Mouse (Mus musculus) kidney, postnatal 10 days (tissue): ENCODE data around the gene Tmem35b.
"Not testable (repeated sequence)": the region's sequence is repeated elsewhere in the genome, so short reads cannot be mapped to it uniquely, and the experiment has no call there.

Experiments
- DNase-seq: peaks from one replicate; pipeline ENCODE4 v3.0.0; 2021; ENCODE audit warnings: mixed read lengths

The Tmem35b gene

DNA sequence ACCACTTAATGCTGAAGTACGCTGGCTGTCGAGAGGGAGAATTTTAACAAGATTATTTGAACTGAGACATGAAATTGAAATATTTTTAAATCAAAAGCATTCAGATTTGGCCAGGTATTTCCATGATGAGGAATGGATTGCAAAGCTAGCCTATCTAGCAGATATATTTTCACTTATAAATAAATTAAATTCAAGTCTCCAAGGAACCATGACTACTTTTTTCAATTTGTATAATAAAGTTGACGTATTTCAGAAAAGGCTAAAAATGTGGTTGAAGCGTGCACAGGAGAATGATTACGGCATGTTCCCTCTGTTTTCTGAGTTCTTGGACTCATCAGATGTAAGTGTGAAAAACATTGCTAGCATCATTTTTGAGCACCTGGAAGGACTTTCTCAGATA lies at the start of gene Tmem35b:
Gene Tmem35b, plus strand, starts transcription at position 301 of the 400 bp plus-strand sequence.
- no peak for DNase-seq

DNA sequence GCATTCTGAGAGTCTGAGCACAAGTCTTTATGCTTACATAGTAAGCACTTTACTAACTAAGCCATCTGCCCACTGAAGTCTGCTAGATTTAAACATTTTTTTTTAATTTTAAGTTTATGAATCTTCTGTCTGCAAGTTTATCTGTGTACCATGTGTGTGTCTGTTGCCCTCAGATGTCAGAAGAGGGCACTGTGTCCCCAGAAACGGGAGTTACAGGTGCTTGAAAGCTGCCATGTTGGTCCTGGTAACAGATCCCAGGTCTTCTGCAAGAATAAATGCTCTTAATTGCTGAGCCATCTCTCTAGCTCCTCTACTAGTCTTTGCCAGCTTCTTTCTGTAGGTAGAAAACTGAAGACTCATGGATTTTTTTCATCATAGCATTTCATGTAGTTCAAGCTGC lies 48.6 kb upstream of the Tmem35b start:
- no peak for DNase-seq

DNA sequence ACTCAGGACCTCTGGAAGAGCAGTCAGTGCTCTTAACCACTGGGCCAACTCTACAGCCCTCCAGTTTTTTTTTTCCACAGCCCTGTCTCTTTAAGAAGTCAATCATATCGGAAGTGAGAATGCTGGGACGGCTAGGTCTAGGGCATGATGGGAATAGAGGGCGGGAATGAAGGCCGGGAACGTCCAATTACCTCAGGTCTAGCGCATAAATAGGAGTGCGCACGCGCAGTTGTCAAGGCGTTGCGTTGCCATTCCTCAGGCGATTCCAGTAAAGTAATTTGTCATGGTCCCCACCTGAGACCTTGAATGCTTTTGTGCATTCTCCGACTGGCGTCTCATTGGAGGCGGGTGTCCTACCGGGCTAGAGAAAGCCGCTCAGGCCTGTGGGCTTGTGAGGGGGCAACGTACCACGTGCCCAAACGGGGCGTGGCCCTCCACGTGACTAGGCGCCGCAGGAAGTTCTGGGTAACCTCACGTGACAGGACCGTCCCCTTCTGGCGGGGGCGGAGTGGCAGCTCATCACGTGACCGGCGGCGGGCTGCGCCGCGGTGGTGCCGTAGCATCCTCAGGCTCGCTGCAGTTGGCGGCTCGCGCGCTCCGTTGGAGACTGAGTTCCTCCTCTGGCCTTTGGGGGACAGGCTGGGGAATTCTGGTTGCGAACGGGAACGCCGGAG lies 46.5 kb upstream of the Tmem35b start, which contains the start of gene Zmym6:
Gene Zmym6, plus strand, starts transcription at position 509 of the 674 bp plus-strand sequence.
- peak; percentile 97 for DNase-seq

DNA sequence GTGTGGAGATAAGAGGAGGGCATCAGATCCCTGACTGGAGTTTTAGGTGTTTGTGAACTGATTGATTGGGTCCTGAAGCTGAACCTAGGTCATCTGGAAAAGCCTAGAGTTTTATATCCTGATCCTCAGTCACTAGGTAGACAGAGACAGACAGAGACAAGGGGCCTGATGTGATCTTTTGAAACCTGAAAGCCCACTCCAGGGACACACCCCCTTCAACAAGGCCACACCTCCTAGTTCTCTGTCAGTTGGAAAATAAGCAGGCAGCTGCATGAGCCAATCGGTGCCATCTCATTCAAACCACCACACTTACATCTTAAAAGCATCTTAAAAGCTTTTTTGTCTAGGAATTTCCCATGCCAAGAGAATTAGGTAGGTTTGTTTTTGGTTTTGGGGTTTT lies 42.7 kb upstream of the Tmem35b start:
- DNase-seq: no peak

DNA sequence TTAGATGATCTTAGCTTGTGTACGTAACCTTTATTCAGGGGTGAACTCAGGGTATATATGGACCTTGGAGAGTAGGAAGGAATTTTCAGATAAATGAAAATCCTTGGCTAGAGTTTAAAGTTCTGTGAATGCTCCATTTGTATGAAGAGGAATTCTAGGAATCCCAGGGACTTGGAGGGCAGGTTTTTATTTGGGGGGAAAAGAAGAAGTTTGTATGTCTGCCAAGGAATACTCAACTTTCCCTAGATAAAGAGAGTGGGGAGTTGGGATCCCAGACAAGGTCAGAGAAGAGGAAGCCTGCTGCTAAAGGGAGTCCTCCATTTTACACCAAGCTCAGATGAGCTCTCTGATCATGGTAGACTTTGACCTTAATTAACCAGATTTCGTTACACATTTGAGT lies 40.4 kb upstream of the Tmem35b start:
- no peak for DNase-seq

DNA sequence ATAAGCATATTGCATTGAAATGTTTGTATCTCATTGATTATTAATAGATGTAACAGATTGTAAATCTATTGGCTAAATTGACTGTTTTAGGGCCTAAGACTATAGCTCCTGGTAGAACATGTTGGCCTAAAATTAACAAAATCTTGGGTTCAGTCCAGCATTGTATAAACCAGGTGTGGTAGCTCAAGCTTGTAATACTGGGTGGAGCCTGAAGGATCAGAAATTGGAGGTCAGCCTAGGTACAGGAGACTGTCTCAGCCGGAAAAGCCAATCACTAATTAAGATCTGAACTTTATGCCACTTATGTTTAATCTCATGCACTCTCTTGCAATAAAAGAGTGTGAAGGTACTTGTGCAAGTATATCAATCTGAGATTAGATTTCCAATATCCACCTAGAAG lies 37.7 kb upstream of the Tmem35b start:
- DNase-seq: no peak

DNA sequence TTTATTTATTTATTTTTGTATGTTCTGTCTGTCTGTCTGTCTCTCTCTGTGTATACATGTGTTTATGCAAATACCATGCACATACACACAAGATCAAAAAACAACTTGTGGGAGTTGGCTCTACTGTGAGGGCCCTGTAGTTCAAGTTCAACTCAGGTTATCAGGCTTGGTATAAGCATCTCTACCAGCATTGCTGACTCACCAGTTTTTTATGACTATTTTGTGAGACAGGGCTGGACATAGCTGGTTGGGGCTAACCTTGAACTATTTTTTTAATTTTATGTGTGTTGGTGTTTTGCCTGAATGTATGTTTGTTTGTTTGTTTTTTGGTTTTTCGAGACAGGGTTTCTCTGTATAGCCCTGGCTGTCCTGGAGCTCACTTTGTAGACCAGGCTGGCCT lies 32.3 kb upstream of the Tmem35b start:
- DNase-seq: no peak

DNA sequence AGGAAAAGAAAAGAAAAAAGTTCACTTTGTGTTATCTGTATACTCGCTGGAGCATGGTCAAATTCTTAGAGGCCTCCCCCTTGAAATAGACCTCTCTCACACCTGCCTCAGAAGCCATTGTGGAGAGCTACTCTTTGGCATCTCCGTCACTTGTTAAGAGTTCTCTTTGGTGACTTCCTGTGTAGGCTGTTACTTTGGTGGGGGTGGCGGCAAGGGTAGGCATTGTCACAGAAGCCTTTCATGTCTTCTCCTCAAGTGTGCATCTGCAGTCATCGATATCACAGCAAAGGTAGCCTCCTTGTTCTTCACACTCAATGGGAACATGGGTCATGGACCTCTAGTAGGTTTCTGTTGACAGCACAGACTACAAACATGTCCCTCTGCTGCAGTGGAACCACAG lies 28.4 kb upstream of the Tmem35b start:
- no peak for DNase-seq

DNA sequence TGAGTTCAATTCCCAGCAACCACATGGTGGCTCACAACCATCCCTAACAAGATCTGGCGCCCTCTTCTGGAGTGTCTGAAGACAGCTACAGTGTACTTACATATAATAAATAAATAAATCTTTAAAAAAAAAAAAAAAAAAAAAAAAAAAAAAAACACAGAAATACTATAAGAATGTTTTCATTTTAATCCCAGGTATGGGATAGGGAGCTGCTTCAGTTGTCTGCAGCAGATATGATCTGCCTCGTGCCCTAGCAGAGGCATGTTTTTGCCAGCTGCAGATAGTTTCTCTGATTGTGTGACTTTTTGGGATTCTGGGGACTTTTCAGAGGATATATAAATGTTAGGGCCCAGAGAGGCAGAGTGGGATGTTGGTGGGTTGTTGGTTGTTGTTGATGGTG lies 23.9 kb upstream of the Tmem35b start:
- DNase-seq: not testable (repeated sequence)

DNA sequence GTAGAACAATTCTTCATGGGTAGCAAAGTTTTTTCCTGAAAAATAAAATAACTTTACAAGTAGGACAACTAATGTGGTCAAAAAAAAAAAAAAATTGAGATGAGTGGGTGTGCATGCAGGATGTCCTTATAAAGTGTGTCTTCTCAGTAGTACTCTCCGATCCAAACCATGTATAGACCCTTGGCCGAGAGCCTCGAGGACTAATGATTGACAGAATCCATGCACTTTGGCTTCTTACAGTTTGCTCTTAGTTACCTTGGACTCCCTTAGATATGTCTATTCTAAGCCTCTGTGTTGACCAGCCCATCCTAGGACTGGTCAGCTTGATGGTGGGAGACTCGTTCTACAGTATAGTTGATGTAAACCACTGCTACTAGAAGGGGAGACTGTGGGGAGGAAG lies 15.9 kb upstream of the Tmem35b start:
- peak; percentile 20 for DNase-seq

DNA sequence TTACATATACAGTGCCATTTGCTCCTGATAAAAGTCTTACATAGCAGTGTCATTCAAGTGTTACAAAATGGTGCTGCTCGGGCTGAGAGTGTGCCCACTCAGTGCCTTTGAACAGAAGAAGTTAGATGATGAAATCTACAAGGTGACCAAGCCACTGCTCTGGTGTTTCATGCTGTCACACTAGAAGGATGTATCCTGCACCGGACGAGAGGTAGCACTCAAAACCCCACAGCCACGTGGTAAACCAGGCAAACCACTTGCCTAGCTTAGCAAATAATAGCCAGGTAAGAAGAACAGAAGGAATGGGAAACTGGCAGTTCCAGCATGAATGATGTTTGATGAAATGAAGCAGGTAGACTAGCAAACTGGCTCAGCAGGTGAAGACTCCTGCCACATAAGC lies 12.9 kb upstream of the Tmem35b start:
- DNase-seq: no peak

DNA sequence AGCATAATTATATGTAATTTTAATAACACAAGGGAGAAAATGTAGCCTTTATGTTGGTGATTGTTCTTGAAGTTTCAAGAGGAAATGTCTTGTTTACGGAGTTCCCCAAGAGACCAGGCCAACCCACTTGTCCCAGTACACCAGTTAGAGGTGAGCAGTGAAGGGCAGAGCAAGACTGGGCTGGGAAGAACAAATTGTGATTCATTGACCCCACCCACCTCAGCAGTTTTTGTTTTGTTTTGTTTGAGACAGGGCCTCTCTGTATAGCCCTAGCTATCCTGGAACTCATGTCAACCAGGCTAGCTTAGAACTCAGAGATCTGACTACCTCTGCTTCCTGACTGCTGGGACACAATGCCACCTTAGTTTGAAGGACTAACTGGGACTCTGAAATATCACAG lies 840 bp downstream of the Tmem35b start:
- no peak for DNase-seq

DNA sequence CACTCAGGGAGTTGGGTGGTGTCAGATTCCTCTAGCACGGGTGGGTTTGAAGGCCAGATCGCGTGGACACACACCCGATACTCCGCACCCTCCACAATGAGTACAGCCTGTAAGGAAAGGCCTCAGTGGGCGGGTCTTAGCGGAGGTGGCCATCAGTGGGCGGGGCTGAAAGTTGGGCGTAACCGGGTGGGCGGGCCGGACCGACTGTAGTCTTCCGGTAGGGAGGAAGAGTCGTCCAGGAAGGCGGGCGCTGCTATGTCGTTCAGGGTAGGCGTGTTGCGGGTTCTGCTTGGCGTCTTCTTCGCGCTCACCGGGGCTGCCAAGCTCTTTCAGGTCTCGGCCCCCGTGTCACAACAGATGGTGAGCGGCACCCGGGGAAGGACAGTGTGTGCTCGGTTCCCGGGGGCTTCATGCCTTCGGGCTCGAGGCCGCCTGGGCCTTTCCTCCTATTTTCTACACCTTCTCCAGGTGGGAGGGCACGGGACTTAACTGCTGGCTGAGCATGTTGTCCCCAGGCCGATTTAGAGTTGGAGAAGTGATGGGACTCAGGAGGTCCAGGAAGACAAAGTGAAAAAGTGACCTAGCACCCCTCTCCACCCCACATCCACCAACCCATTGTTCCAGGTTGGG lies 2.5 kb downstream of the Tmem35b start:
- peak; percentile 96 for DNase-seq

DNA sequence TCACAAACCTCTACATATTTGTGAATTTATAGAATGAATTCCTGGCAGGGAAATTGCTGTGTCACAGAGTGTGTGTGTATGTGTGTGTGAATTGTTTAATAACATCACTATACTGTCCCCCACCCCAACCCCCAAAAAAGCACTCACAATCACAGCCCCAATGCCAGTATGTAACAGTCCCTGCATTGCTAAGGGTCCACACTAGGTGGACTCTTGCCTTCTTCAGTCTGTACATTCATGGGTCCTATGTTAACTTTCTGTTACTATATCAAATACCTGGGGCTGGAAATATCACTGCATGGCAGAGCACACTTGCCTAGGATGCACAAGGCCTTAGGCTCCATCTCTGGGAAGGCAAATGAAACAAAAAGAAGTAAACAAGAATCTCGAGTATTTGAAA lies 11.2 kb downstream of the Tmem35b start:
- no peak for DNase-seq

DNA sequence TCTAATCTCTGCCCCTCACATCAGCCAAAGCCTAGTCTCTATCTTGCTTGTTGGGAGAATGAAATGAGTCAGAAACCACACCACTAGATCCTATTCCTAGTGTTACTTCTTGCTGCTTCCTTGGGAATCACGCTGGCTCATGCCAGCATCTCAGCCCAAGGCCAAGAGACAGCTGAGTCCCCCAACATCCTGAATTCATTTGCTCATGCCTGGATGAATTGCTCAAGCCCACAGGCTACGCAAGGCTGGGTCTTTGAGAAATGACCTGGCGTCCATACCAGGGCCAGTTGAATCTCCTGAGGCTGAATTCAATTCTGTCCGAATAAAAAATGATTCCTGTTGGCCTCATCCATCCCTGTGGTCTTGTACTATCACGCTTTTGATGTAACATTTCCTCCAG lies 14.1 kb downstream of the Tmem35b start:
- DNase-seq: no peak

DNA sequence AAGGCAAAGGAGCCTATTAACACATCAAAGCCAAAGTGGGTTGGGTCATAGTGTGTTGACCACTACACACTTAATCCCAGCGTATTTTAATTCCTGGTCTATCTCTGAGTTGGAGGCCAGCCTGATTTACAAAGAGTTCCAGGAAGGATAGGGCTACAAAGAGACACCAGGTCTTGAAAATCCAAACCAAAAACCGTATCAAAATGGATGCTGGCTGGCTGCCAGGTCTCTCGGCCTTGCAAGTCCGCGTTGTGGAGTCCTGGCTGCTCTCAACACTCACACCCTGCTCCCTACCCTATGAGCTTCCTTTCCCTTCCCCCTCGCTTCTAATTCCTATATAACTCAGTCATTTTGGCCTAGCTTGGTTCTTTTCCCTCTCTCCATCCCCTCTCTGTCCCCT lies 15.0 kb downstream of the Tmem35b start:
- DNase-seq: peak; percentile 39

DNA sequence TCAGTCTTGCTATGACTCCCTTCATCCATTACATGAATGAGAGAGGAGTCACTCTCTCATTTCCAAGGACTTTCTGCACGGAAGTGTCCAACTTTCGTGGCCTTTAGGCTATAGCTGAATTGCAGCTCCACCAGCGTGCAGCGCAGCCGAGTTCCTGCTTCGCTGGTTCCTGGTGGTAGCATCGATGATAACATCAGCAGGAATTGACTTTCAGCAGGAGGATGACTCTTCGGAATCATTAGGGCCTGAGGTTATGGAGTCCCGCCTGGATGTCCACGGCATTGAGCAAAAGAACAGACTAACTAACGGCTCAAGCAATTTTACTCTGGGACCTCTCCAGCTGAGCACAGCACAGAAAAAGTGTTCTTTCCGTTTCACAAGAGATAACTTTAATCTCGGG lies 26.5 kb downstream of the Tmem35b start:
- no peak for DNase-seq

DNA sequence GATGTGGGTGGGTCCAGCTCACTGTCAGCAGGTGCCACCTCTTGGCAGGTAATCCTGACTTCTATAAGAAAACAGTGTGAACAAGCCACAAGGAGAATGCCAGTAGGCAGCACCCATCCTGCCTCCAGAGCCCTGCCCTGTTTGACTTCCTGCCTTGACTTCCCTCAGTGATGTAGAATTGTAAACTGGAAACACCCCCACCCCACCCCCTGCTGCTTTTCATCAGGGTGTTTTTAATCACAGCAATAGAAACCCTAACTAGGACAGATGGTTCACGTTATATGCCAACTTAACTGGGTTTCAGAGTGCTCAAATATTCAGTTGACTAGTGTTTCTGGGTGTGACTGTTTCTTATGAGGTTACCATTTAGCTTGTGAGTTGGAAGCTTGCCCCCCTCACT lies 29.9 kb downstream of the Tmem35b start:
- DNase-seq: no peak

DNA sequence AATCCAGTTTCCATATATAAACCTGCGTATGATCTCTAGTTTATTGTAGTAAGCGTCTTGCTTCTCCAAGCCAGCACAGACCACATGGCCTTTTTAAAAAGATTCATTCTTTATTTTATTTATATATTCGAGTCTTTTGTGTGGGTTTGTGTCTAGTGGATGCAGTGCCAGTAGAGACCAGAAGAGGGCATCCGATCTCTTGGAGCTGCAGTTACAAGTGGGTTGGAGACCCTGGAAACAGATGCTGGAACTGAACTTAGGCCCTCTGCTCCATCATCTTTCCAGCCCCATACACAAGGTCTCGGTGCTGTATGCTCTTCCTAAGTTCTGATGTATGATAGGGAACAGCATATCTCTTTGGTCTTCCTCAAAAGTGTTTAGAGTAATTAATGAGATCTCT lies 32.3 kb downstream of the Tmem35b start:
- DNase-seq: no peak

DNA sequence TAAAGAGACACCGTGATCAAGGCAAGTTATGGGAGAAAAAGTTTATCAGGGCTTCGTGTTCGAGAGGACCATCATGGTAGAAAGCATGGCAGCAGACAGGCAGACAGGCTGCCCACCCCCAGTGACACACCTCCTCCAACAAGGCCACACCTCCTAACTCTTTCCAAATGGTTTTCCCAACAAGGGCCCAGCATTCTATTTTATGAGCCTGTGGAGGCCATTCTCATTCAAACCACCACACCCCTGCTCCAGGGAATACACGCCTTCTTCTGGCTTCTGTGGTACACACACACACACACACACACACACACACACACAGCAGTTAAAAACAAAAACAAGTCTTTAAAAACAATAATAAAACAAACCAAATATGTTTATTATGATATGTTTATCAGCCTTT lies 34.3 kb downstream of the Tmem35b start:
- DNase-seq: no peak

DNA sequence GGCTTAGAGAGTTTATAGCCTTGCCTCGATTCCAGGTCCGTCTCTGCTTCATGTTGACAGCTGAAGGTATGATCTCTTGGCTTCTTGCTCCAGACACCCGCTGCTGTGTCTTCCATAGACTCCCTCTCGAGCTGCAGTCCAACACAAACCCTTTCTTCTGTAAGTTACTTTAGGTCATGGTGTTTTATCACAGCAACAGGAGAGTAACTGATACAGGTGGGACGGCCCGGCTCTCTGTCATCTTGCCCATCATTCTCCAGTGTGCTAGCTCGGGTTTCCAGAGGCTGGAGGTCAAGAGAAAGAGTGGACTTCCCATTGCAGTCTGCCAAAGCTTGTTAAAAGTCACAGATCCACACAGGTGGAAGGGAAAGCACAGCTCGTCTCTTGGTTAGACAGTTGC lies 40.4 kb downstream of the Tmem35b start:
- DNase-seq: no peak

DNA sequence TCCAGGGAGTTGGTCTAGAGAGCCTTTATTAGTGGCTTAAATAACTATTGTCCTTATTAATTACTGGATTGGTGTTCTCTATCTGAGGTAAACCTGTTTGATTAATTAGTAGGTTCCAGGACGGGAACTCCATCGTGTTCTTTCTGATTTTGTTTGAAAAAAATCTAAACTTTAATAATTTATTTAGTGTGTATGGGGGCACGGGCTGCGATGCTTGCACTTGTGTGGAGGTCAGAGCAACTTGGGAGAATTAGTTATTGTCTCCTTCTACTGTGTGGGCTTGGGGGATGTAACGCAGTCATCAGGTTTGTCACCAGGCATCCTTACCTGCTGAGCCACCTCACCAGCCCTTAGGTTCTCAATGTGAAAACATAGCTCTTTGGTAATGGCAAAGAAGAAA lies 43.6 kb downstream of the Tmem35b start:
- DNase-seq: no peak

DNA sequence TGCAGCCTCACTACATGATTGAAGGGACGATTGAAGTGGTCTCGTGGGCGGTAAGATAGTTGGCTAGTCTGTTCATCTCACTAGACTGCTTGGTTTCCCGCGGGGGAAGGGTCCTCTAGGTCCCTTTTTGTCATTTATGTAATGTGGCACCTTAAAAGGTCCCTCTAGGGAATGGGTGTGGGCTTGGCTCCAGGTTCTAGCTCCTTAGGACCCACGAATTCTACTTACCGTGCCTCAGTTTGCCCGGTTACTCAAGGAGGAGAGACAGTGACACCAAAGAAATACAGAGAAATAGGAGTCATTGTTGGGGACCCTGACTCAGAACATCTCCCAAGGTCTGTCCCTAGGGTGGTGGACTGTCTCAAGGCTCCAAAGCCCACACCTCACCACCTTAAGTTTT lies 44.2 kb downstream of the Tmem35b start:
- DNase-seq: no peak

DNA sequence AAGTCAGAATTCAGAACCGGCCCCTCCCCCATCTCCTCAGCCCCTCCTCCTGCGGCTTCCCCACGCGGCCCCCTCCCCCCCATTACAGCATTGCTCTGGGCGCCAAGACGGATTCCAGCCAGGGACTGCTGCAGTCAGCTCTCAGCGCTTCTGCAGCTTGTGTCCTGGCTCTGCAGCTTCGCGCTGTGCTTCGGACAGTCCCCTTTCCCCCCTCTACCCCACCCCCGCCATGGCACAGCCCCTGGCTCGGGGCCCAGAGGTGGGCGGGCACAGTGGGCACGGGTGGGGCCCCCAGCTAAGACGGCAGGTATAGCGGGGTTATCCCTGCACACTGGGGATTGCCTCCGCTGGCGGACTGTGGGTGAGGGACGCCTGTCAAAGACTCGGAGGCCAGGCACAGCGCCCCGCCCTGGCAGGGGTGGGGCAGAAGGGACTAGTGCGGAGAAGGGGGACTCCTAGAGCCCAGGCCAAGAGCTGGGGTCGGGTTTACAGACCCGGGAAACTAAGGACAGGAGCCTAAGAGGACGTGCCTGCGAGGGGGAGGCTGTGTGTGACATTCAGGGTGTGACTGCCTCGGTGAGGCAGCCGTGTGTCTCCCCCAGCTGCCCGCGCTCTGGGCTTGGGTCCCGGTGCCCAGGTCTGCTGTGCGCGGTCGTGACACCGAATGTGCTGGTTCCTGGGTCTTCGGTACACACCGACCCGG lies 44.9 kb downstream of the Tmem35b start:
- DNase-seq: peak; percentile 41
